Mouse (Mus musculus) liver, adult 2 months (tissue): ENCODE data around the gene Nanos2.

ENCODE experiments used
- CTCF ChIP-seq: fragments of 200-500 bp; IDR thresholded peaks from 2 replicates; pipeline ENCODE4 v1.5.1; 2011; ENCODE audit warnings: low read depth, low read length, control low read depth
- POLR2A ChIP-seq: fragments of 200-500 bp; IDR thresholded peaks from 2 replicates; pipeline ENCODE4 v1.6.1; 2011; ENCODE audit warnings: low read length, control low read depth; ENCODE audit not compliant: insufficient read depth; ENCODE audit errors: extremely low read depth

DNA sequence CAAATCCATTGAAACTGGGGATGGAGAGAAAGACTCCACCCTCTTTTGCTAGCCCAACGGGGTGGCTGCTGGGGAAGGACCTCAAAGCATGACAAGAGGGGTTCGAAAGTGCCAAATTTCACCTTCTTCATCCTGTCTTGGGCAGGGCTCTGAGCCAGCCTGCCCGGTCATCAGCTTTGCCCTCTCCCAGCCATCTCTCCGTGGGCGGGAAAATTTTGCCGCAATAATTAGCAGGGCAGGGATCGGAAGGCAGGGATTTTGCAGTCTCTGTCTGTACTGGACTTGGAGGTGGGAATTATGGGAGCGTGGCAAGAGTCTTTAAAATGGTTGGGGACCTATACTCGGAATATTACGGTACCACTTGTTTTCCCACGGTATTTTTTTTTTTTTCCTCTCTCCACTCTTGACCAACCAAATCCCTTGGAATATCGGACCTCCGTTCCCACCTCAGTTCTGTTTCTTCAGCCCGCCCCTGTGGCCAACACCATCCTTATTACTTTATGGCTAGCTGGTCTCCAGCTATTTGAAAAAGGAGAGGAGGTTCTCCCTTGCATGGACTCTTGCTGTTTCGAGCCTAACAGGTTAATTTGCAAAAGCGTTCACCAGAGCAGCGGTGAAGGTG, 24.9 kb upstream of the Nanos2 start:
- no peak for TF ChIP-seq CTCF
- TF ChIP-seq POLR2A, result no peak
